Mouse (Mus musculus) cerebellum, adult 9-10 months (tissue): ENCODE measurements at regions not wholly inside any gene's neighbourhood (a gene's known extent, or its start where the extent isn't known, plus 50 kb on each side); places are given as distances from the start of the nearest gene placed in this dataset.
A peak's percentile ranks its signal among the peaks of the same experiment; 100 is the strongest.
"Not testable (repeated sequence)": the region's sequence is repeated elsewhere in the genome, so short reads cannot be mapped to it uniquely, and the experiment has no call there.

ENCODE experiments used
- DNase-seq: peaks from one replicate; pipeline ENCODE4 v3.0.0; 2022

- DNase-seq, result peak; percentile 83
These were observed 78.2 kb upstream of the Fzd7 start for GRCm38 (mm10) chr1:59403831-59404547.

- DNase-seq, result peak; percentile 88
These were observed 76.9 kb upstream of the Fzd7 start for GRCm38 (mm10) chr1:59405370-59405769.

GRCm38 (mm10) chr1:59406741-59407306 lies 75.4 kb upstream of the Fzd7 start:
- DNase-seq, result peak; percentile 74

GRCm38 (mm10) chr1:59409585-59410160 lies 72.6 kb upstream of the Fzd7 start:
- peak; percentile 54 for DNase-seq

- DNase-seq, result no peak
These were observed 69.0 kb upstream of the Fzd7 start for GRCm38 (mm10) chr1:59413264-59413663.

- no peak for DNase-seq
These were observed 67.6 kb upstream of the Fzd7 start for GRCm38 (mm10) chr1:59414401-59415210.

- peak; percentile 92 for DNase-seq
These were observed 66.4 kb upstream of the Fzd7 start for GRCm38 (mm10) chr1:59415733-59416312.

- DNase-seq, result no peak
These were observed 64.9 kb upstream of the Fzd7 start for GRCm38 (mm10) chr1:59417317-59417716.

- DNase-seq, result no peak
These were observed 64.3 kb upstream of the Fzd7 start for GRCm38 (mm10) chr1:59417962-59418361.

GRCm38 (mm10) chr1:59418748-59419147 lies 63.5 kb upstream of the Fzd7 start:
- DNase-seq, result no peak

- no peak for DNase-seq
These were observed 59.0 kb upstream of the Fzd7 start for GRCm38 (mm10) chr1:59422981-59423941.

- DNase-seq, result not testable (repeated sequence)
These were observed 56.5 kb upstream of the Fzd7 start for GRCm38 (mm10) chr1:59425771-59426170.

GRCm38 (mm10) chr1:59426346-59427203 lies 55.6 kb upstream of the Fzd7 start:
- no peak for DNase-seq

GRCm38 (mm10) chr1:59427204-59427557 lies 55.0 kb upstream of the Fzd7 start:
- no peak for DNase-seq

- DNase-seq, result no peak
These were observed 52.9 kb upstream of the Fzd7 start for GRCm38 (mm10) chr1:59429289-59429688.

GRCm38 (mm10) chr1:59430234-59430633 lies 52.0 kb upstream of the Fzd7 start:
- DNase-seq, result no peak

GRCm38 (mm10) chr1:59430886-59431486 lies 51.2 kb upstream of the Fzd7 start:
- DNase-seq, result no peak
